Mouse (Mus musculus) inflammation-experienced regulatory T-cells, adult 6 months (primary cell): ENCODE results near the gene Cacna1b. TPM values are rescaled to one million over a fixed set of nuclear protein-coding genes. Genes with fewer than 3 reads are reported as not detected.

ENCODE experiments used
- polyA plus RNA-seq, 3 experiments: library from polyadenylated mRNA; unstranded; fragments of 100-300 nt; shearing (Covaris generic); gene quantifications; one replicate each; pipeline ENCODE4 v1.2.1; 2017

Cacna1b gene
- polyA plus RNA-seq, 3 experiments from 2014 or later: 0.24 TPM; not detected in 2

Other genes with a start within 250 kb of the Cacna1b start
- 10 to 100 TPM; 35.8 to 65.7 (median 56.6) TPM for gene Ehmt1, start 156.5 kb upstream of the Cacna1b start, polyA plus RNA-seq
- 100 to 1,000 TPM; 168 to 273 (median 211) TPM for gene Arrdc1, start 172.1 kb upstream of the Cacna1b start, polyA plus RNA-seq
- gene Zmynd19, start 186.6 kb upstream of the Cacna1b start, polyA plus RNA-seq: 1 to 10 TPM in 2 of 3 experiments, under 1 TPM in 1; 0.87 to 2.7 (median 1.2) TPM
- 10 to 100 TPM; 21.5 to 42.4 (median 41.8) TPM for gene Dph7, start 199.2 kb upstream of the Cacna1b start, polyA plus RNA-seq
- gene Mrpl41, start 211.9 kb upstream of the Cacna1b start, polyA plus RNA-seq: 100 to 1,000 TPM in 2 of 3 experiments, 10 to 100 TPM in 1; 98.7 to 106 (median 103) TPM
- gene Pnpla7, start 212.9 kb upstream of the Cacna1b start, polyA plus RNA-seq: 10 to 100 TPM; 50.7 to 80.7 (median 77.0) TPM